Mouse (Mus musculus) mouse trophoblast stem cell (cell line): ENCODE data around the gene Ucn2.

Experiments used
- in situ Hi-C, 2 experiments: fragments of 300-500 bp; cut with MseI, MboI; formaldehyde crosslinking; loops; 2 replicates in 1 of 2; 3 replicates in 1 of 2; pipeline ENCODE4 v1.15.1; 2025

The Ucn2 gene

DNA sequence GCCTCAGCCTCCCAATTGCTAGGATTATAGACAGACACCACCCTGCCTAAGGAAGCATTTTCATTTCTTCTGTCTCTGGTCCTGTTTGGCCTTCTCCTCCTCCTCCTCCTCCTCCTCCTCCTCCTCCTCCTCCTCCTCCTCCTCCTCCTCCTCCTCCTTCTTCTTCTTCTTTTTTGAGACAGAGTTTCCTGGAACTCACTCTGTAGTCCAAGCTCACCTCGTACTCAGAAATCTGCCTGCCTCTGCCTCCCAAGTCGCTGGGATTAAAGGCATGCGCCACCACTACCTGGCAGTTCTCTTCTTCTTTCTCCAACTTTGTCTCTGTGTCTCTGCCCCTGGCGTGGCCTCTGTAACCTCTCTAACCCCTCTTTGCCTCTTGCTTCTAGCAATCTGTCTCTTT lies at the start of gene Ucn2:
Gene Ucn2, plus strand, starts transcription at position 301 of the 400 bp plus-strand sequence.
- in situ Hi-C loops: no loop called here

DNA sequence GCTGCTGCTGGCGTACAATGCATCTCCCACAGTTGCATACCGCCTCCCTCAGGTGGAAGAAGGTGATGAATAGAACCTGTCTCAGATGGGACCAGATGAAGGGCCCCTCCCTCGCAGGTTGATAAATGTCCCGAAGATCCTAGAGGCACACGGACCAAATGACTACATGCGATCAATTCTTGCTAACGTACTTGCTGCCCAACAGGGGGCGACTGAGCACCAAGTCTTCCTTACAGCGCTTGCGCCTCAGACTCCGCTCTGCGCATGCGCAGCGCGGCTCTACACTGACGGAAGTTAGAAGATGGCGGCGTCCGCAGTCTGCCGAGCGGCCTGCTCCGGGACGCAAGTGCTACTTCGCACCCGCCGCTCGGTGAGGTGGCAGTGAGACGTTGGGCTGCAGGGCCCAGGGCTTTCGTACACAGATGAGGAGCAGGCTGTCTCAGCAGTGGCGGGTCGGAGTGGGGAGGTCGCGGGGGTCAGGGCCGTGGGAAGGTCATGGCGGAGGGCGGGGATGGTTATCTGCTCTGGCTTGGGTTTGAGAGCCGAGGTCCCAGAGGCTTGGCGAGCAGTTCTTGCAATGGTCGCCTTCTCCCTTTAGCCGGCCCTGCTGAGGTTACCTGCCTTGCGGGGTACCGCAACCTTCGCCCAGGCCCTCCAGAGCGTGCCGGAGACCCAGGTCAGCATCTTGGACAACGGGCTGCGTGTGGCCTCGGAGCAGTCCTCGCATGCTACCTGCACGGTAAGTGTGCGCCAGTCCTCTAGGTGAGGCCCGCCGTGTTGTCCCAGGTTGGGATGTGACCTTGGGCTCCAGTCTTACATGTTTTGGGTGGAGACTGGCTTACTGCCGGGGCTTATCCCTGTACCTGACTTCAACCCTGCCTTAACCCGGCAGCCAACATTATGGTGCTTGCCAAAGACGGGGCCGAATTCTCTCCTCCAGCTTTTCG lies 49.1 kb upstream of the Ucn2 start, which contains the start of gene Uqcrc1:
Gene Uqcrc1, plus strand, starts transcription at position 216 of the 947 bp plus-strand sequence.
- in situ Hi-C loops: no loop called here

- in situ Hi-C loops: no loop called here
Measured at GRCm38 (mm10) chr9:108945111-108945510, 40.7 kb upstream of the Ucn2 start.

DNA sequence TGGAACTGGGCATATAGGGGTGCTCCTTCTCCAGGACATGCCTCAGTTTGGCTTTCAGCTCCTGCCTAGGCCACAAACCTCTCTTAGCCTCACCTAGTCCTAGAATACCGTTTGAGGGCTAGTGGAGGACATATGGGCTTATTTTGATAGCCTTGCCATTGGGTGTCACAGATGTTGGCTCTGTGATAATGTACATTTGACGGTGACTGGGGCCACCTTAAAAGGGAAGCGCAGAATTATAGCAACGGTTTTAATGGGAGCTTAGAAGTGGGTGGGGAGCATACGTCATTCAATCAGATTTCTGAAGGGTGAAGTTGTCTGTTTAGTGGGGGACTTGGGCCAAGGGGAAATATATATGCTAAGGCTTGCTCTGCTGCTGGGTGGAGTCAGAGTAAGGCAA lies 40.2 kb upstream of the Ucn2 start:
- in situ Hi-C loops: no loop called here

GRCm38 (mm10) chr9:108949231-108949966 lies 36.4 kb upstream of the Ucn2 start:
- in situ Hi-C loops: no loop called here

GRCm38 (mm10) chr9:108949967-108950728 lies 35.7 kb upstream of the Ucn2 start:
- in situ Hi-C loops: no loop called here

DNA sequence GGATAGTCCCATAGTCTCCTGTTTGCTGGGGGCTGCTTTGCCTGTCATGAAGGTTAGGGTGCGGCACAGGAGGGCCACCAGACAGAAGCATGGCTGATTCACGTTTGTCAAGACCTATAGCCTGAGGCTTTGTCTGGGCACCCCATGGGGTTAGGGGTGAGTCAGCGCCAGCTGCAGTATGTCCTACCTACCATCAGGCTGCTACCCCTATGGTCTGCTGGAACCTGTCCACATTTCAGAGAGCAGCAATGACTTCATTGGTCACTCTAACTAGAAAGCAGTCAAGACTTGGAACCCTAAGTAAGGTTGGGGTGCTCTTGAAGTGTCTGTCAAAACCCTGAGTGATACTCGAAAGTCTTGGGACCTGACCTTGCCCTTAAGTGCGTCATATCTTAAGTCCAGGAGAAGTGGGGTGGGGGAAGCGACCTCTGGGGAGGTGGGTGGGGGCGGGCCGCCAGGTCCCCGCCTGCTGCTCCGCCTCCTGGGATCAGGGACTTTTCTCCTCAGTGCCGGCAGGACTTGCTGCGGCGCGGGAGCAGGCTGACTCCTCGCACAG lies 32.7 kb upstream of the Ucn2 start, which contains the start of gene Col7a1:
Gene Col7a1, plus strand, starts transcription at position 506 of the 556 bp plus-strand sequence.
- in situ Hi-C loops: no loop called here

- in situ Hi-C loops: no loop called here
Measured at GRCm38 (mm10) chr9:108955241-108955640, 30.6 kb upstream of the Ucn2 start.

DNA sequence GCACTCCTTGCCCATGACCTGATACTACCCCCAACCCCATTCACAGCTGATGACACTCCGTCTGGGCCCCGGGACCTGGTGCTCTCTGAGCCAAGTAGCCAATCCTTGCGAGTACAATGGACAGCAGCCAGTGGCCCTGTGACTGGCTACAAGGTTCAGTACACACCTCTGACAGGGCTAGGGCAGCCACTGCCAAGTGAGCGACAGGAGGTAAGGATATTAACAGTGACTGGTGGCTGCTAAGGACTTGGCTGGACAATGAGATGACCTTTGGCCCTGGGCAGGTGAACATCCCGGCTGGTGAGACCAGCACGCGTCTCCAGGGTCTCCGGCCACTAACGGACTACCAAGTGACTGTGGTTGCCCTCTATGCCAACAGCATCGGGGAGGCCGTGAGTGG lies 30.0 kb upstream of the Ucn2 start:
- in situ Hi-C loops: no loop called here

- in situ Hi-C loops: no loop called here
Measured at GRCm38 (mm10) chr9:108963577-108963976, 22.2 kb upstream of the Ucn2 start.

DNA sequence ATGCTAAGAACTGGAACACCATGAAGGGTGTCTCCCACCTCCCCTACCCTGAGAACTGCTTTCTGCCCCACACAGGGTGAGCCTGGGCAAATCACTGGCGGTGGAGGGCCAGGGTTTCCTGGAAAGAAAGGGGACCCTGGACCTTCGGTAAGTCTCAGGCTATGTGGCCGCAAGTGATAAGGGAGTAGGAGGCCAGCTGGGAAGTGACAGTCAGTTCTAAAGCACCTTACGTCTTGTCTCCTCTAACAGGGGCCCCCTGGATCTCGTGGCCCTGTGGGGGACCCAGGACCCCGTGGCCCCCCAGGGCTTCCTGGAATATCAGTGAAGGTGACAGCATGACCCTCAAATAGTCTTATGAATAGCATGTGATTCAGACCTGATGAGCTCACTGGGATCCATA lies 21.5 kb upstream of the Ucn2 start:
- in situ Hi-C loops: no loop called here

GRCm38 (mm10) chr9:108970623-108971022 lies 15.2 kb upstream of the Ucn2 start:
- in situ Hi-C loops: no loop called here

DNA sequence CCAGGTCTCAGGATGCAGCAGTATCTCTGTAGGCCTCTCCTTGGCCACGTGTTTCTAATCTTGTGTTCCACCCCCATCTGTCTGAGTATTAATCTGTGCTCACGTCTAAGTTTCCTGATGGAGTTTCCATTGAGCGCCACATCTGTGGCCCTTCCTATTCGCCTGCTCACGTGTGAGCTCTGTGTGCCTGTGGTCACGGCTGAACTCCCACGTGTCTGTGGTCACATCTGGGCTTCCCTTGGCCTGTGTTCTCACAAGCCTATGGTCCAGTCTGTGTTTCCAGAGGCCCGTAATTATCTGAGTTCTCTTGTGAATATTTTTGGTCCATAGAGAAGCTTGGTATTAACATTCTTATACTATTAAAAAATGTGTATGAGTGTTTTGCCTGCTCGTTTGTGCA lies 9.3 kb upstream of the Ucn2 start:
- in situ Hi-C loops: no loop called here

DNA sequence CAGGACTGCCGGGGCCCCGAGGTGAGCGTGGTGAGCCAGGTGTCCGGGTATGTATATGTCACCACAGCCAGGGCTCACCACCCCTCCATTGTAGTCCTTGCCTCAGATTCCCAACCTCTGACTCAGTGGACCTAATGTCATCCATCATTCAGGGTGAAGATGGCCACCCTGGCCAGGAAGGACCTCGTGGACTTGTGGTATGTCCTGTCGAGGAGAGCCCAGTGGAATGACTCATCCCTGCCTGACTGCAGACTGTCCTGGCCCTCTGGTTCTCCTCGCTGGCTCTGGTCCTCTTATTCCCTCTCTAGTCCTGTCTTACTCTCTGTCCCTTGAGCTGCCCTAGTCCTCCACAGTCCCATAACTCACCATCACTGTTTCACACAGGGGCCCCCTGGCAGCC lies 7.8 kb upstream of the Ucn2 start:
- in situ Hi-C loops: no loop called here

DNA sequence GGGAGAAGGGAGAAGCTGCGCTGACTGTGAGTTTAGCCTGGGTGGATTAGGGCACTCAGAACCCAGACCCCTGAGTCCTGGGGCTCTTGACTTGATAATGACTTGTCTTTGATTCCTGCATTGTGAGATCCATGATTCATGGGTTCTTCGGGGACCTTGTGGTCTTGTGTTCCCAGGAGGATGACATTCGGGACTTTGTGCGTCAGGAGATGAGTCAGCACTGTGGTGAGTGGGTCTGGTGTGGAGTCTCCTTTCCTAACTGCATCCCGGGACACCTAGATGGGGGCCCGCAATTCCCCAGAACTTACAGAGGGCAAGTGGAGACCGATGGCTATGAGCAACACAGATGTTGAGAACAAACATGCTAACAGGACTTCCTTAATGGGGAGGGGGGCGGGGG lies 3.3 kb upstream of the Ucn2 start:
- in situ Hi-C loops: no loop called here

GRCm38 (mm10) chr9:108983209-108983608 lies 2.6 kb upstream of the Ucn2 start:
- in situ Hi-C loops: no loop called here

DNA sequence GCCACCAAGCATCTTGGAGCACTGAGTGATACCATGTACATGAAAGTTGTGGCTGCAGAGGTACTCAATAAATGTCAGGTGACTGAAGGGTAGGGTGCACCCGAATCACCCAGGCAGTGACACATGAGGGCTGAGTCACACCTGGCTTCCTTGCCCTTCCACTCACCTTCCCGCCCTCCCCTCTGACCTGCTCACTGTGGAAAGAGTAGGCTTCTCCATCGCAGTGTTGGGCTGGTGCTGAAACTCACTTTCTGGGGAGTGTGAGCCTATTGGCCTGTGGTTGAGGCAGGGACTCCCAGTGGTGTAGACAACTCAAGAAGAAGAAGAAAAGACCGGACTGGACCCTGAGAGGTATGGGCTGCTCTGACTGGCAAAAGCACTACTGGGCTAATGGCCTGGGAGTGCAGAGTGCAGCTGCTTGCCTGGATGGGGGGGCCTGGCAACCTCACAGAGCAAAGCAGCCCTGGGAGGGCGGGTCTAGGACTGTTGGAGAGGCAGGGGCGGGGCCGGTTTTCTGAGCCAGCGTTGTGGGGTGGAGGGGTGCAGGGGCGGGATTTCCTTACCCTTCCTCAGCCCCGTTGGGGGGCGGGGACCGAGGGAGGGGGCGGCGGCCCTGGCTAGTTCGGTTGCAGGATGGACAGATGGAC lies 2.0 kb downstream of the Ucn2 start:
- in situ Hi-C loops: no loop called here

DNA sequence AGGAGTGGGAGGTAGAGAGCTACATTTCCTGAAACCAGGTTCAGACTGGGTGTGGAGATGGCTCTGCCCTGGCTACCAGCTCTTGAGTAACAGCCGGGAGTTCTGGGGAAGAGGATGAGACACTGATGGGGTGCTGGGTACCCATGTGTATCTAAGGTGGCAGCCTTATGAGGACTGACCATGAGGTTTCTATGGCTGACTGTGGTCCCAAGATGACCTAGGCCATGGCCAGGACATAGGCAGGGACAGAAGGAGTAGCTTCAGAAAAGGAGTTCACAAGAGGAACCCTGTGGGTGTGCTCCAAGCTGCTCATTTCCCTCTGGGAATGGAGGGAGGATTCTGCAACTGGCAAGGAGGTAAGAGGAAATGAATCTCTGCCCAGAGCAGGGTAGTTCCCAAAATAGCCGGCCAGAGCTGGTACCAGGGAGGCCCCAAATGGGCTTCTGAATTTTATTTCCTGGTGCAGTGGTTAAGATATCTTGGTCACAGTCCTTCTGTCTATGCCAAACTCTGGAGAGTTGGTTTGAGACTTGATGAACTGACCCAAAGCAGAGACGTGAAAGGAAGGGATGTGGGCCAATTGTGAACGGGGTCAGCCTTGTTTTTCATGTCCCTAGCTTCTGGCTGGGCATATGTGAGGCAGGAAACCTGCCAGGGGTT lies 4.1 kb downstream of the Ucn2 start:
- in situ Hi-C loops: no loop called here

DNA sequence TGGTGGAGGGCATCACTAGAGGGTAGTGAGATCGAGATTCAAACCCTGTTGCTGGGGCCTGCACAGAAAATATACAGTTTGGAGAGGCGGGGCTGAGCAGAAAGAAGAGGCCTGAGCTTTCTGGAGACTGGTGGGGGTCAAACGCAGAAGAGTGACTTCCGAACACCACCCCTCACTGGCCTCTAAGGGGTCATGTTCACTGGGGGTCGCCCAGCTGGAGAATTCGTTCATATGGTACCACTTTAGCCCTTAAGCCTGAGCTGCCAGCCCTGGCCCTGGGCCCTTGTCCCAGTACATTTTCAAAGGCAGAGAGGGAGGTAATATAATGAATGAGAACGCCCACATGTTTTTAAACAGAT lies 4.6 kb downstream of the Ucn2 start:
- in situ Hi-C loops: no loop called here

DNA sequence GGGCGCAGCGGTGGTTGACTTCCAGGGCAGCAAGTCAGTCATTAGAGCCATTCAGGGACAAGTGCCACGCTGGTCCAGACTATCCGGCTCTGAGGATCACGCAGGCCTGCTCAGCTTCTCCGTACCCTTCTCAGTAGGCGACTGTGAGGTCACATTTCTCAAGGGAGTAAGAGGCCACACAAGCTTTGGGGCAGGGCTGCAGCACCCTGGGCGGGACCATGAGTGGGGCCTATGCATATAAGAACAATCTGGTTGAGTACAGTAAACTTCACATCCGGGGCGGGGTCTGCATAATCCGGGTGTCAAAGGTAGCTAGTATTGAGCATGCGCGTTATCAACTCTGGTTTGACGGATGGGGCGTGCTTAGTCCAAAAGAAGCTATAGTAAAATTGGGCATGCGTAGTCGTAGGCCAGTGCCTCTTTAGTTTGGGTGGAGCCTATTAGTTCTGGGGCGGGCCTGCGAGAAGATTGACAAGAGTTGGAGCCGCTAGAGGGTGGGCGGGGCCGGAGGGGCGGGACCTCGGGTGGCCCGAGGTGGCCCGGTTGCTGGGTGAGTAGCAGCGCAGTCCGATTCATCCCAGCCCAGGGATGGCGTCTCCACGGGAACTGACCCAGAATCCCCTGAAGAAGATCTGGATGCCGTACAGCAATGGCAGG lies 5.7 kb downstream of the Ucn2 start, which contains the start of gene Pfkfb4:
Gene Pfkfb4, plus strand, starts transcription at position 351 of the 657 bp plus-strand sequence.
- in situ Hi-C loops: no loop called here
